Mouse (Mus musculus): ENCODE results near the gene Herc4. TPM values are rescaled to one million over a fixed set of nuclear protein-coding genes. Genes with fewer than 3 reads are reported as not detected.

Gene Herc4
- polyA plus RNA-seq, 1 experiment: 57.2 TPM

- Histone ChIP-seq H3K4me3 (ENCODE audit: insufficient read depth, low read length) (peak overlapping the region; percentile 98), H3K27ac (ENCODE audit: insufficient read depth, low read length) (no peak overlapping the region), H3K4me1 (ENCODE audit: control insufficient read depth, insufficient read depth, low read length) (peaks cover 3% of the 10 kb centered on the region; the same call in 1 of the 2 replicates)
- TF ChIP-seq POLR2A (IDR thresholded peaks at IDR 0.05; ENCODE audit: low read depth, low read length) (no peak), CTCF (IDR thresholded peaks at IDR 0.05; ENCODE audit: borderline replicate concordance, insufficient read depth, low read length) (peak; percentile 50; the same call in 1 of the 2 replicates)
Observed at GRCm38 (mm10) chr10:63244746-63245145, 1.1 kb downstream of the Herc4 start.

GRCm38 (mm10) chr10:63245846-63246245 is 2.2 kb downstream of the Herc4 start:
- Histone ChIP-seq H3K4me1 (ENCODE audit: control insufficient read depth, insufficient read depth, low read length) (peaks cover 3% of the 10 kb centered on the region; the same call in 1 of the 2 replicates), H3K27ac (ENCODE audit: insufficient read depth, low read length) (no peak overlapping the region), H3K4me3 (ENCODE audit: insufficient read depth, low read length) (no peak overlapping the region)
- TF ChIP-seq POLR2A (IDR thresholded peaks at IDR 0.05; ENCODE audit: low read depth, low read length) (no peak), CTCF (IDR thresholded peaks at IDR 0.05; ENCODE audit: borderline replicate concordance, insufficient read depth, low read length) (no peak)

- Histone ChIP-seq H3K27ac (ENCODE audit: insufficient read depth, low read length) (no peak overlapping the region), H3K4me1 (ENCODE audit: control insufficient read depth, insufficient read depth, low read length) (peaks cover 3% of the 10 kb centered on the region; the same call in 1 of the 2 replicates), H3K4me3 (ENCODE audit: insufficient read depth, low read length) (no peak overlapping the region)
- no peak for TF ChIP-seq CTCF (IDR thresholded peaks at IDR 0.05; ENCODE audit: borderline replicate concordance, insufficient read depth, low read length)
- no peak for TF ChIP-seq POLR2A (IDR thresholded peaks at IDR 0.05; ENCODE audit: low read depth, low read length)
Observed at GRCm38 (mm10) chr10:63247457-63247856, 3.8 kb downstream of the Herc4 start.

- H3K4me3 ChIP-seq (ENCODE audit: insufficient read depth, low read length): no peak overlapping the region
Observed at GRCm38 (mm10) chr10:63248421-63248820, 4.8 kb downstream of the Herc4 start.

GRCm38 (mm10) chr10:63258696-63259095 is 15.1 kb downstream of the Herc4 start:
- no peaks in the 10 kb centered on the region for H3K4me1 ChIP-seq (ENCODE audit: control insufficient read depth, insufficient read depth, low read length)
- no peak for TF ChIP-seq POLR2A (IDR thresholded peaks at IDR 0.05; ENCODE audit: low read depth, low read length)
- no peak for TF ChIP-seq CTCF (IDR thresholded peaks at IDR 0.05; ENCODE audit: borderline replicate concordance, insufficient read depth, low read length)
- H3K4me3 ChIP-seq (ENCODE audit: insufficient read depth, low read length): no peak overlapping the region
- H3K27ac ChIP-seq (ENCODE audit: insufficient read depth, low read length): no peak overlapping the region

More at GRCm38 (mm10) chr10:63248421-63248820, 4.8 kb downstream of the Herc4 start:
- Histone ChIP-seq H3K4me1 (ENCODE audit: control insufficient read depth, insufficient read depth, low read length) (peaks cover 3% of the 10 kb centered on the region; the same call in 1 of the 2 replicates), H3K27ac (ENCODE audit: insufficient read depth, low read length) (no peak overlapping the region)
- no peak for TF ChIP-seq CTCF (IDR thresholded peaks at IDR 0.05; ENCODE audit: borderline replicate concordance, insufficient read depth, low read length)
- TF ChIP-seq POLR2A (IDR thresholded peaks at IDR 0.05; ENCODE audit: low read depth, low read length): no peak

- Histone ChIP-seq H3K4me3 (ENCODE audit: insufficient read depth, low read length) (no peak overlapping the region), H3K27ac (ENCODE audit: insufficient read depth, low read length) (no peak overlapping the region), H3K4me1 (ENCODE audit: control insufficient read depth, insufficient read depth, low read length) (no peaks in the 10 kb centered on the region)
- TF ChIP-seq CTCF (IDR thresholded peaks at IDR 0.05; ENCODE audit: borderline replicate concordance, insufficient read depth, low read length): no peak
- TF ChIP-seq POLR2A (IDR thresholded peaks at IDR 0.05; ENCODE audit: low read depth, low read length): no peak
Observed at GRCm38 (mm10) chr10:63259340-63259739, 15.7 kb downstream of the Herc4 start.

- no peak overlapping the region for H3K27ac ChIP-seq (ENCODE audit: insufficient read depth, low read length)
- TF ChIP-seq POLR2A (IDR thresholded peaks at IDR 0.05; ENCODE audit: low read depth, low read length) (no peak), CTCF (IDR thresholded peaks at IDR 0.05; ENCODE audit: borderline replicate concordance, insufficient read depth, low read length) (no peak)
- no peaks in the 10 kb centered on the region for H3K4me1 ChIP-seq (ENCODE audit: control insufficient read depth, insufficient read depth, low read length)
- no peak overlapping the region for H3K4me3 ChIP-seq (ENCODE audit: insufficient read depth, low read length)
Observed at GRCm38 (mm10) chr10:63267941-63268340, 24.3 kb downstream of the Herc4 start.

GRCm38 (mm10) chr10:63272401-63272800 is 28.8 kb downstream of the Herc4 start:
- no peak overlapping the region for H3K4me3 ChIP-seq (ENCODE audit: insufficient read depth, low read length)
- H3K27ac ChIP-seq (ENCODE audit: insufficient read depth, low read length): no peak overlapping the region
- TF ChIP-seq CTCF (IDR thresholded peaks at IDR 0.05; ENCODE audit: borderline replicate concordance, insufficient read depth, low read length) (no peak), POLR2A (IDR thresholded peaks at IDR 0.05; ENCODE audit: low read depth, low read length) (no peak)
- H3K4me1 ChIP-seq (ENCODE audit: control insufficient read depth, insufficient read depth, low read length): no peaks in the 10 kb centered on the region

- Histone ChIP-seq H3K4me1 (ENCODE audit: control insufficient read depth, insufficient read depth, low read length) (no peaks in the 10 kb centered on the region), H3K27ac (ENCODE audit: insufficient read depth, low read length) (no peak overlapping the region), H3K4me3 (ENCODE audit: insufficient read depth, low read length) (no peak overlapping the region)
- TF ChIP-seq CTCF (IDR thresholded peaks at IDR 0.05; ENCODE audit: borderline replicate concordance, insufficient read depth, low read length) (no peak), POLR2A (IDR thresholded peaks at IDR 0.05; ENCODE audit: low read depth, low read length) (no peak)
Observed at GRCm38 (mm10) chr10:63272868-63273267, 29.3 kb downstream of the Herc4 start.

GRCm38 (mm10) chr10:63277010-63277409 is 33.4 kb downstream of the Herc4 start:
- Histone ChIP-seq H3K4me3 (ENCODE audit: insufficient read depth, low read length) (no peak overlapping the region), H3K27ac (ENCODE audit: insufficient read depth, low read length) (no peak overlapping the region), H3K4me1 (ENCODE audit: control insufficient read depth, insufficient read depth, low read length) (no peaks in the 10 kb centered on the region)
- TF ChIP-seq CTCF (IDR thresholded peaks at IDR 0.05; ENCODE audit: borderline replicate concordance, insufficient read depth, low read length): no peak
- no peak for TF ChIP-seq POLR2A (IDR thresholded peaks at IDR 0.05; ENCODE audit: low read depth, low read length)

All from embryonic fibroblast, embryonic 13.5 days (primary cell).